Mouse (Mus musculus) urinary bladder, postnatal 36 days (tissue): ENCODE measurements around the gene Ablim1.

Experiments used
- DNase-seq, 2 experiments: peaks; one replicate each; pipeline ENCODE4 v3.0.0; 2022; ENCODE audit warnings: low spot score in 2 of 2, mixed read lengths in 1 of 2

The Ablim1 gene

DNA sequence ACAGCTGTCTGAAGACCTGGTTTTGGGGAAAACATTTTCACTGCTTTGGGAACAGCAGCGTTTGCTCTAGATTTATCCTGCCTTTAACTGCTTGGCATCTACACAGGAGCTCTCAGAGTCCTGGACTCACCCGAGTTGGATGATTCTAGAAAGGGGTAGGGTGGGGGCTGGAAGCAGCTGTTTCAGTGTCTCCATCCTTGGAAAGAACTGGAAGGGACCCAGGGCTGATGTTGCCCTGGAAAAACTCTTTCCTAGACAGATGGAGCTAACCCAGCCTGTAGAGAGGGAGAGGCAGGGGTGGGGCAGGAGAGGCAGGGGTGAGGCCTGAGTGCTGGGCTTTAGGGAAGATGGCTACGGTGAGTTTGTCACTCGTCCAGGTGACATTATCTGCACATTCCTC, 330.5 kb downstream of the Ablim1 start:
- no peak for DNase-seq

DNA sequence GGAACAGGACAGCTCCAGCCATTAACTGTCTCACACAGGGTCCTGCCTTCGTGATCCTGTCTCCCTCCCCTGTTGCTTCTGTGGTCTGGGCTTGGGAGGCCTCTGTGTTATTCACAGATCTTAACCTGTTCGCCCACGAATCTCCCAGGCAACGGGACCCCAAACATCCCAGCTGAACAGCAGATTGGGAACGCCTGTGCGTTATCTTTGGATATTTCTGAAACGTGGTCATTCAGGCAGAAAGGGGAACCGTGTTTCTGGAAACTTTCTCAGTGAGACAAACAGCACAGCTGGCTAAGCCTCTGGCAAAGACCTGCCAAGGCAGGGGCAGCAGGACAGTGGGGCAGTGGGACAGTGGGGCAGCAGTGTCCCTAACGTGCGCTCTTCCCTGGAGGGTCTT, 331.0 kb downstream of the Ablim1 start:
- DNase-seq = no peak
